Mouse (Mus musculus) myocyte (in vitro differentiated cells): ENCODE results near the gene Itpa.

Experiments
- CEBPB ChIP-seq: IDR thresholded peaks from 2 replicates; pipeline ENCODE4 v1.6.1; 2011; ENCODE audit warnings: mild to moderate bottlenecking, moderate library complexity; ENCODE audit not compliant: poor library complexity, insufficient read depth, severe bottlenecking
- MYOD1 ChIP-seq, 3 experiments: IDR thresholded peaks; one replicate each; pipeline ENCODE4 v1.6.1; 2011; ENCODE audit warnings: control low read depth in 2 of 3, low read depth in 2 of 3, mild to moderate bottlenecking in 2 of 3, moderate library complexity in 1 of 3; ENCODE audit not compliant: insufficient read length in 2 of 3, control insufficient read depth in 1 of 3
- MYOG ChIP-seq, 3 experiments: IDR thresholded peaks; one replicate each; pipeline ENCODE4 v1.6.1; 2011; ENCODE audit warnings: control low read depth in 2 of 3, low read depth in 2 of 3, mild to moderate bottlenecking in 2 of 3; ENCODE audit not compliant: insufficient read length in 2 of 3, control insufficient read depth in 1 of 3, insufficient read depth in 1 of 3
- POLR2A ChIP-seq: IDR thresholded peaks from one replicate; pipeline ENCODE4 v1.6.1; 2011; ENCODE audit warnings: low read depth, mild to moderate bottlenecking, control low read depth, moderate library complexity; ENCODE audit not compliant: insufficient read length
- REST ChIP-seq: IDR thresholded peaks from one replicate; pipeline ENCODE4 v1.6.1; 2011; ENCODE audit warnings: mild to moderate bottlenecking, control low read depth, moderate library complexity; ENCODE audit not compliant: insufficient read depth, insufficient read length
- TCF12 ChIP-seq: IDR thresholded peaks from one replicate; pipeline ENCODE4 v1.6.1; 2011; ENCODE audit warnings: mild to moderate bottlenecking, control low read depth; ENCODE audit not compliant: poor library complexity, insufficient read depth, severe bottlenecking
- TCF3 ChIP-seq: IDR thresholded peaks from one replicate; pipeline ENCODE4 v1.6.1; 2011; ENCODE audit warnings: low read depth, control low read depth; ENCODE audit not compliant: insufficient read length

- no peak for TF ChIP-seq POLR2A
- TF ChIP-seq TCF3: no peak
- TF ChIP-seq TCF12: no peak
- no peak for TF ChIP-seq CEBPB
- no peak for TF ChIP-seq MYOD1 (IDR thresholded peaks at IDR 0.05; ENCODE audit: control insufficient read depth in 1 of 3, insufficient read length in 2 of 3, low read depth in 2 of 3)
- no peak for TF ChIP-seq MYOG (IDR thresholded peaks at IDR 0.05; ENCODE audit: control insufficient read depth in 1 of 3, insufficient read depth in 1 of 3, insufficient read length in 2 of 3, low read depth in 2 of 3)
- TF ChIP-seq REST: no peak
Observed at GRCm38 (mm10) chr2:130628424-130628823, 39.0 kb upstream of the Itpa start.
